Mouse (Mus musculus) liver, embryonic 13.5 days (tissue): ENCODE measurements at regions not wholly inside any gene's neighbourhood (a gene's known extent, or its start where the extent isn't known, plus 50 kb on each side); places are given as distances from the start of the nearest gene placed in this dataset.
"Not testable (repeated sequence)": the region's sequence is repeated elsewhere in the genome, so short reads cannot be mapped to it uniquely, and the experiment has no call there.

Experiments used
- ATAC-seq: fragments of 200-750 bp; cut with Nextera tagmentation; 2 replicates; pipeline ENCODE4 v1.8.0; 2017; ENCODE audit warnings: low read depth, mild to moderate bottlenecking, moderate number of reproducible peaks, moderate library complexity
- DNase-seq: peaks from one replicate; pipeline ENCODE4 v3.0.0; 2022
- H3K27ac ChIP-seq: fragments of 300-500 bp; sonication (generic); 2 replicates; pipeline ENCODE4 v1.5.1; 2015; ENCODE audit warnings: moderate library complexity, mild to moderate bottlenecking, inconsistent platforms
- H3K27me3 ChIP-seq: fragments of 300-500 bp; sonication (generic); 2 replicates; pipeline ENCODE4 v1.6.1; 2015; ENCODE audit warnings: mild to moderate bottlenecking, inconsistent platforms
- H3K36me3 ChIP-seq: fragments of 300-500 bp; sonication (generic); 2 replicates; pipeline ENCODE4 v1.6.1; 2015; ENCODE audit warnings: mild to moderate bottlenecking, inconsistent platforms
- H3K4me1 ChIP-seq: fragments of 300-500 bp; sonication (generic); replicated peaks from 2 replicates; pipeline ENCODE4 v1.6.1; 2015; ENCODE audit warnings: inconsistent platforms
- H3K4me2 ChIP-seq: fragments of 300-500 bp; sonication (generic); 2 replicates; pipeline ENCODE4 v1.6.1; 2015; ENCODE audit warnings: inconsistent platforms, mild to moderate bottlenecking, moderate library complexity
- H3K4me3 ChIP-seq: fragments of 300-500 bp; sonication (generic); replicated peaks from 2 replicates; pipeline ENCODE4 v1.5.1; 2015; ENCODE audit warnings: mild to moderate bottlenecking, inconsistent platforms
- H3K9ac ChIP-seq: fragments of 300-500 bp; sonication (generic); 2 replicates; pipeline ENCODE4 v1.6.1; 2015; ENCODE audit warnings: mild to moderate bottlenecking, inconsistent platforms
- H3K9me3 ChIP-seq: fragments of 300-500 bp; sonication (generic); replicated peaks from 2 replicates; pipeline ENCODE4 v1.6.1; 2016; ENCODE audit warnings: inconsistent platforms
- WGBS: fragments of 180-500 bp; shearing (Covaris S2); methylation state at CpG from one replicate; pipeline ENCODE4 v1.1.7; 2015; ENCODE audit not compliant: insufficient replicate concordance; 5-methylcytosine and 5-hydroxymethylcytosine counted together

DNA sequence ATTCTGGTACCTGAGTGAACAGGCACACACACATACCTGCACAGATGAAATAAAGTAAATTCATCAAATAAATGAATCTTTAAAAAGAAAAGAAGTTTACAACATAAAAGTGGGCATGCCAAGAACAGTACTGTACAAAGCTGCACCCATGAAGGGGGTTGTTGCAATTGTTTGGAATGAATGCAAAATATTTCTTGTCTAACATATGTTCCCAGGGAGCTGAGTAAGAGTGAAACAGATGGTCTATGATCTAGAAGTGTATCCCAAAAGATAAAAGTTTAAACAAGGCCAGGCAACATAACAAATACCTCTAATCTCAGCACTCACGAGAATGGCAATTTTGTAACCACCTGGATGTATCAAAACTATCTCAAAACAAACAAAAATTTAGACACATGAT is 1685.5 kb upstream of the Dsel start:
- no peak for ATAC-seq
- DNase-seq, result no peak
- no peak overlapping the region for H3K27ac ChIP-seq
- no peak overlapping the region for H3K9ac ChIP-seq
- H3K9me3 ChIP-seq, result no peaks in the 10 kb centered on the region
- no peak overlapping the region for H3K4me3 ChIP-seq
- no peaks in the 10 kb centered on the region for H3K27me3 ChIP-seq
- no peaks in the 10 kb centered on the region for H3K36me3 ChIP-seq
- 36% methylated on average over 1 of the region's 1 CpGs for WGBS
- no peaks in the 10 kb centered on the region for H3K4me1 ChIP-seq
- H3K4me2 ChIP-seq, result no peak overlapping the region

DNA sequence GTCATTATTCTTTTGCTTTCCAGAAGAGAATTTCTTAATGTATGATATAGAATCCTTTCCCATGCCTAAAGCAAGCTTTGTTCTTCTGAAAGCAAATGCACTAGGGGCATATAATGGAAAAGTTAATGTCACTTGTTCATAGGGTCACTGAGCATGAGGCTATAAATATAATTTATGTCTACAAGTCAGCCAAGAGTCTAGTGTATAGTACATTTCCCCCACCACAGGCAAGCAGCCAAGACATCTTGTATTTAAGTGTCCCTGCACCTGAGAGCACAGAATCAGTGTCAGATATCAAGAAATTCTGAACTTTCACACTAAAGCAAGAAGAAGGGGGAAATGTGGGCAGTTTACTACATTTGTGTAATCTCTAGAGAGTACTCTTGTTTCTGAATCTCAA is 1675.3 kb upstream of the Dsel start:
- DNase-seq (no peak), ATAC-seq (no peak)
- Histone ChIP-seq H3K4me3 (no peak overlapping the region), H3K9me3 (no peaks in the 10 kb centered on the region), H3K36me3 (no peaks in the 10 kb centered on the region), H3K27me3 (no peaks in the 10 kb centered on the region), H3K27ac (no peak overlapping the region), H3K9ac (no peak overlapping the region), H3K4me2 (no peak overlapping the region), H3K4me1 (no peaks in the 10 kb centered on the region)

DNA sequence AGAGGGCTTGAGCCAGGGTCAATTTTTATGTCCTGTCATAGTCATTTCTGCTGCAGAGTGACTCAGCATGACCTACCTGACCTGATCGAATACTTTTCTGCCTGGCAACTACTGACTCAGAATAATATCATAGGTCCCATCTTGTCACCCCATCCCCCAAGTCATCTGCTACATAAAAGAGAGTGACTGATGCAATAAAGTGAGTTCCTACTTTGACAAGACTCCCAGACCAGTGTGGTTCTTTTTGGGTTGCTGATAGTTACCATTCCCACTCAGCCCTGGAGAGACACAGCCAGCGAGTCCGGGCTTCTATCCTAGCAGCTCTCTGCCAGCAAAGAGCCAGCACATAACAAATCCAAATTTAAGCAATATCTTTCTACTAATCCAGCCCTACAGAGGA is 1665.8 kb upstream of the Dsel start:
- no peak overlapping the region for H3K4me2 ChIP-seq
- H3K9ac ChIP-seq, result no peak overlapping the region
- no peaks in the 10 kb centered on the region for H3K36me3 ChIP-seq
- H3K4me3 ChIP-seq, result no peak overlapping the region
- H3K27me3 ChIP-seq, result no peaks in the 10 kb centered on the region
- H3K27ac ChIP-seq, result no peak overlapping the region
- DNase-seq (no peak), ATAC-seq (no peak)
- peaks cover 4% of the 10 kb centered on the region; the same call in 1 of the 2 replicates for H3K9me3 ChIP-seq
- H3K4me1 ChIP-seq, result no peaks in the 10 kb centered on the region
- 63% methylated on average over 3 of the region's 3 CpGs for WGBS

DNA sequence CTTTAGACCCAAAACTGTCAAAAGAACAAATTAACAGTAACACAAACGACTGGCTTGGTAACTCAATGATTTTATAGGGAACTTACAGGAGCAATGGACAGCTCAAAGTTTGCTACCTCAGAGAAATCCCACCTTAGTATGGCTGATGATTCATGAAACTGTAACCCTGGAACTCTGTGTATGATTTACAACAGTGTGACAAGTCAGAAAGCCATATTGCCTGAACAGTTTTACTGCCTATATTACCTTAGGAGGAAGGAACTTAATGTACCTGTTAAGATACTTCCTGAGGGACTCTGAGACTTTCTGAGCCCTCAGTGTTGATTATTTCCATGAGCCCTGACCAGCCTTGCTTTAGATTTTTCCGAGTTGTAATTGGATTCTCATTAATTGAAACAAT is 1631.3 kb upstream of the Dsel start:
- DNase-seq (no peak), ATAC-seq (no peak)
- Histone ChIP-seq H3K4me2 (no peak overlapping the region), H3K4me3 (no peak overlapping the region), H3K36me3 (no peaks in the 10 kb centered on the region), H3K9me3 (no peaks in the 10 kb centered on the region), H3K9ac (no peak overlapping the region), H3K27ac (no peak overlapping the region), H3K4me1 (no peaks in the 10 kb centered on the region), H3K27me3 (no peaks in the 10 kb centered on the region)
- WGBS, result 38% methylated on average over 2 of the region's 2 CpGs

DNA sequence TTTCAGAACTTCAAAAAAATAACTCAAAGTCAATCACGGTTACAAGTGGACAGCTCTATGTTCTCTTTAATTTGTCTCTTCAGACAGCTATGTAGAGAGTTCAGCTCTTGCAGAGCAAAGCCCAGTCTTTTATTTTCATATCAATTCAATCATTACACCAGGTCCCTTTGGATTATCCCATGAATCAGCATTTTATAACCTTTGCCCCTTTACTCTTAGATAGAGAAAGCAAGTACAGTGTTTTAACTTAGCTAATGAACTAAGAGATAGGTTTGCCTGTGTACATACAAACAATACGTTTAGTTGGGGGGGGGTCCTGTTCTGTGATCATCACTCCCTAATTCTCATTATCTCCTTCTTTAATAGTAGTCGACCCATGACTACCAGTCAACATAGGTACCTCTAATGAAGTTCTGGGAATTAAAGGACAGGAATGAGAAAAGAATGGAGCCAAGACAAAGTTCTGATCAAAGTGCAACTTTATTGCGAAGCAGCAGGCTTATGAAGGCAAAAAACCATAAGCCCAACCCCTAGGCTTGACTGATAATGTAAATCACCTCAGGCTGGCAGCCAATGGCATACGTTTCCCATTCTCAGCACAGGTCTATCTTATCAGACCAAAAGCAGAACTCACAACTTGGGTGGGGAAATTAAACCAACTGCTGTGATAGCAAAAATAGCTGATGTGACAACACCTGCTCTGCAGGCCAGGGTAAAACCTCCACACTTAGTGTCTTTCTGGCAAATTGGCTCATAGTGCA is 1625.7 kb upstream of the Dsel start:
- Histone ChIP-seq H3K4me2 (no peak overlapping the region), H3K27ac (no peak overlapping the region), H3K4me3 (no peak overlapping the region), H3K27me3 (no peaks in the 10 kb centered on the region), H3K9me3 (no peaks in the 10 kb centered on the region), H3K9ac (no peak overlapping the region), H3K36me3 (no peaks in the 10 kb centered on the region), H3K4me1 (no peaks in the 10 kb centered on the region)
- no peak for ATAC-seq
- DNase-seq, result no peak
- 63% methylated on average over 5 of the region's 5 CpGs for WGBS

DNA sequence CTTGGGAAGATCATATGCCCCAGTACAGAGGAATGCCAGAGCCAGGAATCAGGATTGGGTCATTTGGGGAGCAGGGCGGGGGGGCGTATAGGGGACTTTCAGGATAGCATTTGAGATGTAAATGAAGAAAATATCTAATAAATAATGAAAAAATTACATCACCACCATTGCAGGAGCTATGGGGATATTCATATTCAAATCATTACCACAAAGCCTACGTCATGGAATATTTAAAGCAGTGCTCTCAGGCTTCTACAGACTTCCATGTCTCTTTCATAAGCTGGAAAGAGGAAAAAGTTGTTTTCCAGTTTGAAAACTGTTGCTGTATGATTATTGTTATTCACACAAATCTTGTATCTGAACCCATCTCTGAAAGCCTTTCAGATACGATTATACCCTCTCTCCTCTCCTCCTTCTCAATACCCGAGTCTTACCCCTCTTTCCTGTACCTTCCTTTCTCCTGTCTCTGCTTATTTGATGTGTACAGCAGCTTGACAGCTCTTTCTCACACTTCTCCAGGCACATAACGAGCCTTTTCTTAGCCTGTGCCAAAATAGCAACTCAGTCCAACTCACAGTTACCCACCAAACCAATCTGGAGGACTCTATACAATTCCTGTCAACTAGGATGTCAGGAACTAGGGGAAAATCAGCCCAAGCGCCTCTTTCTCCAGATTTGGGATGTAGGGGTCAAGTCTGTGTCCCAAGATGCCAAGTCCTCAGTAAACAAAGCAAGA is 1592.0 kb upstream of the Dsel start:
- H3K4me3 ChIP-seq, result no peak overlapping the region
- WGBS, result 52% methylated on average over 7 of the region's 7 CpGs

DNA sequence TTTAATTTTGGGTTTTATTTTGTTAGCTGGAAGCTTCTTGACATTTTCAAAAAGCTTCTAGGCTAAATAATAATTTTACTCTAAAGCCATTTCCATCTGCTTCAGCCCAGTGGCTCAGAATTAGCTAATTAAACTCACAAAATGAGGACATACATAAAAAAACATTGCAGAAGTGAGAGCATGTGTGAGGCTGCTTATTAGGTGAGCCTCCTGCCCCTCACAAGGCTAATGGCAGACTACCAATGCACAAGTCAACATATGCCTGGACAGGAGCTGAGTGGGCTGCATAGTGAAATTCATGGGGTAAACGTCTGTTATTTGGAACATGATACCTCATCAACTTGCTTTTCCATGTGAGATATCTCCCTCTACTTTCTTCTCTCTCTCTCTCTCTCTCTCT is 1569.0 kb upstream of the Dsel start:
- 40% methylated on average over 1 of the region's 1 CpGs for whole genome bisulfite sequencing
- Histone ChIP-seq H3K9ac (no peak overlapping the region), H3K27ac (no peak overlapping the region), H3K4me3 (no peak overlapping the region), H3K9me3 (no peaks in the 10 kb centered on the region), H3K36me3 (no peaks in the 10 kb centered on the region), H3K4me1 (no peaks in the 10 kb centered on the region), H3K4me2 (no peak overlapping the region), H3K27me3 (no peaks in the 10 kb centered on the region)
- ATAC-seq (no peak), DNase-seq (no peak)

More for the DNA sequence above, 1592.0 kb upstream of the Dsel start:
- DNase-seq (no peak), ATAC-seq (no peak)
- Histone ChIP-seq H3K4me1 (no peaks in the 10 kb centered on the region), H3K4me2 (no peak overlapping the region), H3K9ac (no peak overlapping the region), H3K27ac (no peak overlapping the region), H3K9me3 (no peaks in the 10 kb centered on the region), H3K27me3 (no peaks in the 10 kb centered on the region), H3K36me3 (no peaks in the 10 kb centered on the region)

DNA sequence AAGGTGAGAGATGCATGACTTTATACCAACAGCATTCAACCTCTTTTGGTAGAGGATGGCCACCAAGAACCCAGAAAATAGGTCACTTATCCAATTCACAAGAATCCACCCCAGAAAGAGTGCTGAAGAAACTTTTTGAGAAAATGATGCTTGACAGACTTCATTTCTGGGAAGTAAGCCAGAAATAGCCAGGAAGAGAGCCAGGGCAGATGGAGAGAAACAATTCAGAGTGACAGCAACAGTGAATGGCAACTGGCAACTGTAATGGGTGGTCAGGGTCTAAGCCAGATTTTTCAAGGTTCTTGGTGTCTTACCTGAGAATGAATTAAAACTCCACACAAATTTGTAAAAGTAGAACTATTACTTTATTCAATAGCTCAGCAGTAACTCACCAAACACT is 1566.5 kb upstream of the Dsel start:
- Histone ChIP-seq H3K9ac (no peak overlapping the region), H3K4me1 (no peaks in the 10 kb centered on the region), H3K27ac (no peak overlapping the region), H3K4me2 (no peak overlapping the region), H3K27me3 (no peaks in the 10 kb centered on the region), H3K36me3 (no peaks in the 10 kb centered on the region), H3K9me3 (no peaks in the 10 kb centered on the region), H3K4me3 (no peak overlapping the region)
- DNase-seq (no peak), ATAC-seq (no peak)

DNA sequence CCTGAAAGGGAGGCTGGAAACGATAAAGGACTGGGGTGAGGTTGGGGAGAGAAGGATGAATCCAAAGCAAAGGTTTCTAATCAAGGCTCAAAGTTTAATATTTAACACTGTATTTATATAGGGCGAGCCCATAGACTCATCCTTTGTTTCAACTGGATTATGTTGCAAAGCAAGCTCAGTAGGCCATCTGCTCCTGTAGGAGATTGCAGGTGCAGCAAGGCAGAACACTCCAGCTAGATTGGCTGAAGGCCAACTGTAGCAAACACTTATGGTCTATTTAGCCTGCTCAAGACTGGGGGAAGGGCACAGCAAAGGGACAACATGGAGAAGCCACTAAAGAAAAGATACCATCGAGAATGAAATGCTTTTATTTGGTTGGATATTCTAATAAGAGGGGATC is 1548.1 kb upstream of the Dsel start:
- no peak overlapping the region for H3K9ac ChIP-seq
- H3K4me3 ChIP-seq, result no peak overlapping the region
- no peak overlapping the region for H3K27ac ChIP-seq
- ATAC-seq, result no peak
- H3K9me3 ChIP-seq, result no peaks in the 10 kb centered on the region
- H3K27me3 ChIP-seq, result no peaks in the 10 kb centered on the region
- DNase-seq, result no peak
- H3K4me1 ChIP-seq, result no peaks in the 10 kb centered on the region
- H3K4me2 ChIP-seq, result no peak overlapping the region
- WGBS, result 52% methylated on average over 3 of the region's 3 CpGs
- no peaks in the 10 kb centered on the region for H3K36me3 ChIP-seq

DNA sequence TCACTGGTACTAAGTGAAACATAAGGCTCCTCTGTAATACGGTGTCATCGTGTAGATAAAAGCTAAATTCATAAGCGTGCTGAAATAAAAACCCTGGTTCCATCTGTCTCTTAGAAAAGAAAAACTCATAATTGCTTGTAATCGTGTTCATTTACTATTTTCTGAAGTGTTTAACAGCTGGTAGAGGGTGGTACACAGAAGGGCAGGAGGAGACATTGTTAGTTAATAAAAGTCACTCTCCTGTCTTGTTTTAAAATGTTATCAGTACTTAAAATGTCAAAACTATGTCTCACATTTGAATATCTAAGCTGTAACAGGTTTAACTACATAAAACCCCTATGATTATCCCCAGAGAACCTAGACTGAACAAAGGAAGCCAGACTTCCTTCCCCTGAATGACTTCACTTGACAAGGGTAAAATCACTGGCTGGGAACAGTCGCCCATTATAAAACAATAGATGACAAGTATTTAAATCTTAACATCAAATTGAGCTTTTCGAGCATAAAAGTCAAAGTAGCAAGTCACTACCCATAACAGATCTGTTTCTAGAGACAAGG is 1530.6 kb upstream of the Dsel start:
- Histone ChIP-seq H3K9ac (no peak overlapping the region), H3K4me1 (no peaks in the 10 kb centered on the region), H3K4me3 (no peak overlapping the region), H3K4me2 (no peak overlapping the region), H3K36me3 (no peaks in the 10 kb centered on the region), H3K9me3 (0 out of 2 replicates have a peak, but pooled peaks cover 3% of the 10 kb centered on the region), H3K27ac (no peak overlapping the region), H3K27me3 (no peaks in the 10 kb centered on the region)
- ATAC-seq (no peak), DNase-seq (no peak)
- 64% methylated on average over 6 of the region's 6 CpGs for WGBS

DNA sequence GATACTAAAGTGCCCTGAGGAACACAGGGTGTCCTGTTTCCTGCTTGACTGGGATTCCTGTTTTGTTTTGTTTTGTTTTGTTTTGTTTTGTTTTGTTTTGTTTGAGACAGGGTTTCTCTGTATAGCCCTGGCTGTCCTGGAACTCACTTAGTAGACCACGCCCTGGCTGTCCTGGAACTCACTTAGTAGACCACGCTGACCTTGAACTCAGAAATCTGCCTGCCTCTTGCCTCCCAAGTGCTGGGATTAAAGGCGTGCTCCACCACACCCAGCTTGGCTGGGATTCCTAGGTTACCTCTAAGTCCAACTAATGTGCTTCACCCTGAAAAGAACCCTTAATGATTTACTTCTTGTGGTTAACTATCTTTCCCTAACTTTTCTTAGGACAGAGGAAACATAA is 1529.6 kb upstream of the Dsel start:
- H3K4me1 ChIP-seq, H3K9me3 ChIP-seq, H3K36me3 ChIP-seq, ATAC-seq, H3K27me3 ChIP-seq, DNase-seq, H3K9ac ChIP-seq, H3K4me3 ChIP-seq, H3K4me2 ChIP-seq, H3K27ac ChIP-seq: not testable (repeated sequence)
- 64% methylated on average over 3 of the region's 3 CpGs for WGBS

DNA sequence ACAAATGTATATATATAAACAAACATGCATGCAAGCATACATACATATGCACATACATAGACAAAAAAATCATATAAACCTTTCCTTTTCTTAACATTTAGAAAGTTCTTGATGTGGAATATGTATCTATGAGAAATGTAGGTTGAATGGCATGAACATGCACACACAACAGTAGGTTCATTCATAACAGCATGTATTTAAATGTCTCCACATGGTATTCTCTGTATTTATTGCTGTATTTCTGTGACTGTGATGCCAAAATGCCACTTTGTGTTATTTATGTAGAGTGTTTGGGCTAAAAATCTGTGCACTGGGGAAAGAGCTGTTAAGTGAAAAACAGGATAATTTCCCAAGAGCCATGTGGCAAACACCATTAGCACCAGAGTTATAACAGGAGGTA is 1528.2 kb upstream of the Dsel start:
- Histone ChIP-seq H3K36me3 (no peaks in the 10 kb centered on the region), H3K27me3 (no peaks in the 10 kb centered on the region), H3K4me1 (no peaks in the 10 kb centered on the region), H3K4me2 (no peak overlapping the region), H3K9ac (no peak overlapping the region), H3K4me3 (no peak overlapping the region), H3K9me3 (0 out of 2 replicates have a peak, but pooled peaks cover 3% of the 10 kb centered on the region), H3K27ac (no peak overlapping the region)
- ATAC-seq (no peak), DNase-seq (no peak)
